Mouse (Mus musculus) stomach, embryonic 16.5 days (tissue): ENCODE data around the gene Cox14. TPM values are rescaled to one million over a fixed set of nuclear protein-coding genes. Genes with fewer than 3 reads are reported as not detected.
A peak's percentile ranks its signal among the peaks of the same experiment; 100 is the strongest.

ENCODE experiments used
- ATAC-seq: fragments of 200-750 bp; cut with Nextera tagmentation; 2 replicates; pipeline ENCODE4 v1.8.0; 2017; ENCODE audit warnings: moderate number of reproducible peaks, moderate TSS enrichment; ENCODE audit not compliant: insufficient read depth, low FRiP score
- H3K27ac ChIP-seq: fragments of 300-500 bp; sonication (generic); 2 replicates; pipeline ENCODE4 v1.5.1; 2014; ENCODE audit warnings: low read length
- H3K27me3 ChIP-seq: fragments of 300-500 bp; sonication (generic); 2 replicates; pipeline ENCODE4 v1.6.1; 2014; ENCODE audit warnings: low read length, control low read depth, mixed read lengths; ENCODE audit not compliant: control insufficient read depth, insufficient read depth
- H3K36me3 ChIP-seq: fragments of 300-500 bp; sonication (generic); 2 replicates; pipeline ENCODE4 v1.6.1; 2014; ENCODE audit warnings: low read length; ENCODE audit not compliant: control insufficient read depth, insufficient read depth
- H3K4me1 ChIP-seq: fragments of 300-500 bp; sonication (generic); 2 replicates; pipeline ENCODE4 v1.6.1; 2014; ENCODE audit warnings: low read length, control low read depth, mixed read lengths; ENCODE audit not compliant: control insufficient read depth, insufficient read depth
- H3K4me2 ChIP-seq: fragments of 300-500 bp; sonication (generic); 2 replicates; pipeline ENCODE4 v1.6.1; 2014; ENCODE audit warnings: low read depth, low read length, mixed read lengths
- H3K4me3 ChIP-seq: fragments of 300-500 bp; sonication (generic); replicated peaks from 2 replicates; pipeline ENCODE4 v1.5.1; 2014; ENCODE audit warnings: mild to moderate bottlenecking, low read length
- H3K9ac ChIP-seq: fragments of 300-500 bp; sonication (generic); 2 replicates; pipeline ENCODE4 v1.6.1; 2014; ENCODE audit warnings: low read length
- H3K9me3 ChIP-seq: fragments of 300-500 bp; sonication (generic); replicated peaks from 2 replicates; pipeline ENCODE4 v1.6.1; 2016; ENCODE audit warnings: low read length, control low read depth; ENCODE audit not compliant: control insufficient read depth
- WGBS: fragments of 180-500 bp; shearing (Covaris S2); extraction: QIAGEN DNeasy Blood & Tissue Kit; methylation state at CpG from one replicate; pipeline ENCODE4 v1.1.7; 2014; 5-methylcytosine and 5-hydroxymethylcytosine counted together
- polyA plus RNA-seq: library from polyadenylated mRNA; unstranded; fragments of >200 nt; fragmentation: Nextera tagmentation; extraction: Ambion mirVana; gene quantifications from 2 replicates; pipeline ENCODE4 v1.2.1, GENCODE M21; 2015

Gene Cox14
- polyA plus RNA-seq, 1 experiment from 2014 or later: 171 TPM

DNA sequence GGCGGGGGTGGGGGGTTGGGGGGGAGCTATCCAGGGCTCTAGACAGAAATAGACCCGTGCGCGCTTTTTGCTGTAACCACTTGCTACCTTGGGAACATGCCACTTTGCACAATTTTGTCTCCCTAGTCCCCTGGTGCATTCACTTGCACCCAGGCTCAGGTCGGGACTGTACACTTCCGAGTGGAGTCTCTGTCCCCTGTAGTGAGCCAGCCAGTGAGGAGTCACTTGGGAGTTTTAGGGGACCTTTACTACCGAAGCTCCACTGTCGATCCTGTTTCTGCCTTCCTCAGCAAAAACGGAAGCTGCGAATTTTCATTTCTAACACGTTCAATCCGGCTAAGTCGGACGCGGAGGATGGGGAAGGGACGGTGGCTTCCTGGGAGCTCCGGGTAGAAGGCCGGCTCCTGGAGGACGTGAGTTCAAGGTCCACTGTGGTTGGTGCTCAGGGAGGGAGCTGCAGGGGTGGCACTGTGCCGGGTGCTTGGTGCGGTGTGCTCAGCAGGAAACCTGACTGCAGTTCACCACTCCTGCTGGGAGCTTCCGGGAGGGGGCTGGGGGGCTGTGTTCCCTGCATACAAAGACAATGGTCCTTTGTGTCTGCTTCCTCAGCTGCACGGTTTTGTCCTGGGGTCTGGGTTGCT lies 21.3 kb upstream of the Cox14 start:
- Histone ChIP-seq H3K4me3 (no peak overlapping the region), H3K27ac (peak overlapping the region; percentile 56), H3K27me3 (no peaks in the 10 kb centered on the region), H3K36me3 (peaks cover 14% of the 10 kb centered on the region), H3K9ac (no peak overlapping the region), H3K9me3 (no peaks in the 10 kb centered on the region), H3K4me2 (peak overlapping the region; percentile 21; the same call in 1 of the 2 replicates), H3K4me1 (peaks cover 23% of the 10 kb centered on the region)
- WGBS: 56% methylated on average over 23 of the region's 23 CpGs
- no peak for ATAC-seq

DNA sequence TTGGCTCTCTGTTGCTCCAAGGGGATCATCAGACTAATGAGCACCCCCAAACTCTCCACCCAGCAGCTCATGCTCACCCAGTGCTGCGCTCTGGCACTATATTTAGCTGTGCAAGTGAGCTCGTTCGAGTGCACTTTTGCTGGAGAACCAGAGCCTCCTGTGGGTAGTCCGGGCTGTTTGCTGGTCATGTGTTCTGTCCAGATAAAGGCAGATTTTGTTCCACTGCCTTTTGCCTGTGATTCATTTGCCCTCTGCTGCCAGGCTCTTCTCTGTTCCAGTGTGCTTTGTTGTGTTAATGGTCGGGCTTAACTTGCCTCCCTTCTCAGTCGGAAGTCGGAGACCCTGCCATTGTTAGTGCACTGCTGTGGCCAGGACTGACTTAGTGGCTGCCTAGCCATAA lies 20.5 kb upstream of the Cox14 start:
- H3K9ac ChIP-seq: no peak overlapping the region
- 80% methylated on average over 7 of the region's 7 CpGs for WGBS
- no peak overlapping the region for H3K4me3 ChIP-seq
- no peak for ATAC-seq
- peaks cover 23% of the 10 kb centered on the region for H3K4me1 ChIP-seq
- H3K4me2 ChIP-seq: no peak overlapping the region
- no peaks in the 10 kb centered on the region for H3K9me3 ChIP-seq
- peak overlapping the region; percentile 56; the same call in 1 of the 2 replicates for H3K27ac ChIP-seq
- no peaks in the 10 kb centered on the region for H3K27me3 ChIP-seq
- peaks cover 19% of the 10 kb centered on the region for H3K36me3 ChIP-seq

GRCm38 (mm10) chr15:99705440-99706048 lies 19.9 kb upstream of the Cox14 start, which contains the start of gene Gm17349:
TSS of gene Gm17349 (minus strand) at chr15:99705490.
- WGBS: 68% methylated on average over 9 of the region's 11 CpGs
- H3K36me3 ChIP-seq: peaks cover 19% of the 10 kb centered on the region
- no peaks in the 10 kb centered on the region for H3K9me3 ChIP-seq
- no peaks in the 10 kb centered on the region for H3K27me3 ChIP-seq
- ATAC-seq: no peak
- H3K4me1 ChIP-seq: peaks cover 23% of the 10 kb centered on the region
- no peak within 1 kb of the TSS for H3K4me3 ChIP-seq
- peak within 1 kb of the TSS; percentile 21; the same call in 1 of the 2 replicates for H3K4me2 ChIP-seq
- peak within 1 kb of the TSS; percentile 56 for H3K27ac ChIP-seq
- no peak within 1 kb of the TSS for H3K9ac ChIP-seq

GRCm38 (mm10) chr15:99708176-99708575 lies 17.2 kb upstream of the Cox14 start:
- Histone ChIP-seq H3K4me3 (no peak overlapping the region), H3K4me2 (no peak overlapping the region), H3K27ac (no peak overlapping the region), H3K27me3 (no peaks in the 10 kb centered on the region), H3K4me1 (peaks cover 5% of the 10 kb centered on the region), H3K9me3 (no peaks in the 10 kb centered on the region), H3K9ac (no peak overlapping the region), H3K36me3 (peaks cover 26% of the 10 kb centered on the region)
- no peak for ATAC-seq
- WGBS: 96% methylated on average over 13 of the region's 13 CpGs

DNA sequence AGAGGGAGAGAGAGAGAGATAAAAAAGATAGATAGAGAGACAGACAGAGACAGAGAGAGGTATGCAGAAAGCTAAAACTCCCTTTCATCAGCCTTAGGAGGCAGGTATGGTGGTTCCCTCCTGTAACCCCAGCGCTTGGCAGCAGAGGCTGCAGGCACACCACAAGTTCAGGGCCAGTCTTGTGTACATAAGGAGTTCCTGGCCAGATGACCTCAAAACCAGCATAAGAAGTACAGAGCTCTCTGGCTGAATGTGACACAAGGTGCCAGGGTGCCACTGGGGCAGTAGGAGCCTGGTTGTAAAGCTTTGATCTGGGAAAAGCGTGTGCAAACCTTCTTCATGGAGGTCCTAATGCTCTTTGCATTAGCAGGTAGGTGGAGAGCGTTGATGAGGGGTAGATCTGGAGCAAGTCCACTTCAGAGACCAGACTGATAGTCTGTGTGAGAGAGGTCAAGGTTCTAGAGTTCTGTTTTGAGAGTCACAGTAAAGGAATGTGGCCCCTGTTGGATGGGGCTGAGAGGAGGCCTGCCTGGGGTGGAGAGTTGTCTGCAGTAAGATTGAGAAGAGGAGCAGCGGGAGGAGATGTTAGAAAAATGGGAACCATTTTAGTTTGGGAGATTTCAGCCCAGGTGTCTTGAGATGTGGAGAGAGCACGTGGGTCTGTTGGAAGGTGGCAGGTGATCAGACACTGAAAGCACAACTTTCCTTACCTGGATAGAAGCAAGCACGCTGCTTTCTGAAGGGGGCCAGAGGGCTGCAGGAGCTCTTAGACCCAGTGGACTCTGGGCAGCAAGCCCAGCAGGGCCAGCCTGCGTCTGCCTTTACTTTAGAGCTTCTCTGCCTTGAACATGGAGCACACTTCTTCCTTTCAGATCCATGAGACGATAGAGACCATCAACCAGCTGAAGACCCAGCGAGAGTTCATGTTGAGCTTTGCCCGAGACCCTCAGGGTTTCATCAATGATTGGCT lies 14.9 kb upstream of the Cox14 start:
- H3K4me2 ChIP-seq: no peak overlapping the region
- H3K9ac ChIP-seq: no peak overlapping the region
- H3K27me3 ChIP-seq: no peaks in the 10 kb centered on the region
- no peak overlapping the region for H3K27ac ChIP-seq
- no peaks in the 10 kb centered on the region for H3K9me3 ChIP-seq
- ATAC-seq: no peak
- H3K4me1 ChIP-seq: no peaks in the 10 kb centered on the region
- 89% methylated on average over 10 of the region's 10 CpGs for WGBS
- H3K36me3 ChIP-seq: peaks cover 33% of the 10 kb centered on the region
- H3K4me3 ChIP-seq: no peak overlapping the region

DNA sequence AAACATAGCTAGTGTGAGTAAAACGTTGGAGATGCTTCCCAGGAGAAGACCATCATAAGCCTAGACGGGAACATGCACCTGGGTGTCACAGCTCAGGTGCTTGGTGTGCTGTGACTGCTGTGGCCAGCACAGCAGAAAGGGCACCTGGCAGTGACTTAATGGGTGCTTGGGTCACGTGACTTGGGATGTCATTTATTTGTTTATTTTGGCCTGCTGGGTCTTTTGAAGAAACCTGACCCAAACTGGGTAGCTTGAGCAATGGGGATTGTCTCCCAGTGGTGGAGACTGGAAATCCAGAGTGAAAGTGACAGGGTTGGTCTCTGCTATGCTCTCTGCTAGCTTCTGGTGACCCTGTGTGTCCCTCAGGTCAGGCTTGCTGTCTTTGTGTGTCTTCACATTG lies 13.9 kb upstream of the Cox14 start:
- no peak overlapping the region for H3K9ac ChIP-seq
- peaks cover 33% of the 10 kb centered on the region for H3K36me3 ChIP-seq
- no peaks in the 10 kb centered on the region for H3K27me3 ChIP-seq
- WGBS: 63% methylated on average over 3 of the region's 3 CpGs
- no peaks in the 10 kb centered on the region for H3K4me1 ChIP-seq
- no peak overlapping the region for H3K4me3 ChIP-seq
- no peak overlapping the region for H3K4me2 ChIP-seq
- ATAC-seq: no peak
- H3K9me3 ChIP-seq: no peaks in the 10 kb centered on the region
- no peak overlapping the region for H3K27ac ChIP-seq

GRCm38 (mm10) chr15:99712666-99713559 lies 12.5 kb upstream of the Cox14 start:
- Histone ChIP-seq H3K4me1 (no peaks in the 10 kb centered on the region), H3K27ac (no peak overlapping the region), H3K27me3 (no peaks in the 10 kb centered on the region), H3K4me2 (no peak overlapping the region), H3K9ac (no peak overlapping the region), H3K9me3 (no peaks in the 10 kb centered on the region), H3K4me3 (no peak overlapping the region), H3K36me3 (peaks cover 24% of the 10 kb centered on the region; the same call in 1 of the 2 replicates)
- ATAC-seq: no peak; the same call in 1 of the 2 replicates
- WGBS: 64% methylated on average over 13 of the region's 13 CpGs

GRCm38 (mm10) chr15:99713569-99713968 lies 11.8 kb upstream of the Cox14 start:
- Histone ChIP-seq H3K9ac (no peak overlapping the region), H3K27ac (no peak overlapping the region), H3K4me3 (no peak overlapping the region), H3K4me2 (no peak overlapping the region), H3K36me3 (peaks cover 21% of the 10 kb centered on the region; the same call in 1 of the 2 replicates), H3K27me3 (no peaks in the 10 kb centered on the region), H3K4me1 (no peaks in the 10 kb centered on the region), H3K9me3 (no peaks in the 10 kb centered on the region)
- WGBS: 84% methylated on average over 3 of the region's 3 CpGs
- no peak for ATAC-seq
